Mouse (Mus musculus) cortical plate, adult 2 months (tissue): Measurements from ENCODE around the gene Ift43.

Experiments used
- CTCF ChIP-seq: fragments of 200-500 bp; IDR thresholded peaks from 2 replicates; pipeline ENCODE4 v1.5.1; 2011; ENCODE audit warnings: mild to moderate bottlenecking, control low read depth, low read length; ENCODE audit not compliant: insufficient read depth; ENCODE audit errors: extremely low read depth
- POLR2A ChIP-seq: fragments of 200-500 bp; IDR thresholded peaks from 2 replicates; pipeline ENCODE4 v1.6.1; 2011; ENCODE audit warnings: mild to moderate bottlenecking, low read length, control low read depth; ENCODE audit not compliant: insufficient read depth; ENCODE audit errors: extremely low read depth

GRCm38 (mm10) chr12:86157166-86157565 lies 74.8 kb downstream of the Ift43 start:
- TF ChIP-seq CTCF (no peak), POLR2A (no peak)
